Mouse (Mus musculus) limb, embryonic 10.5 days (tissue): Measurements from ENCODE around the gene Obscn. TPM values are rescaled to one million over a fixed set of nuclear protein-coding genes. Genes with fewer than 3 reads are reported as not detected.

ENCODE experiments used
- DNase-seq: peaks from one replicate; pipeline ENCODE4 v3.0.0-alpha.2; 2017; ENCODE audit warnings: low spot score
- H3K27ac ChIP-seq: fragments of 300-500 bp; sonication (generic); 2 replicates; pipeline ENCODE4 v1.5.1; 2016; ENCODE audit warnings: mild to moderate bottlenecking
- H3K27me3 ChIP-seq: fragments of 300-500 bp; sonication (generic); 2 replicates; pipeline ENCODE4 v1.6.1; 2016; ENCODE audit warnings: low read depth, mild to moderate bottlenecking; ENCODE audit not compliant: poor library complexity, severe bottlenecking
- H3K36me3 ChIP-seq: fragments of 300-500 bp; sonication (generic); 2 replicates; pipeline ENCODE4 v1.6.1; 2016; ENCODE audit warnings: mild to moderate bottlenecking, moderate library complexity
- H3K4me1 ChIP-seq: fragments of 300-500 bp; sonication (generic); 2 replicates; pipeline ENCODE4 v1.6.1; 2016
- H3K4me3 ChIP-seq: fragments of 300-500 bp; sonication (generic); 2 replicates; pipeline ENCODE4 v1.5.1; 2016; ENCODE audit warnings: mild to moderate bottlenecking, moderate library complexity
- H3K9me3 ChIP-seq: fragments of 300-500 bp; sonication (generic); replicated peaks from 2 replicates; pipeline ENCODE4 v1.6.1; 2016; ENCODE audit warnings: mild to moderate bottlenecking
- WGBS: fragments of 180-500 bp; shearing (Covaris S2); methylation state at CpG from one replicate; pipeline ENCODE4 v1.1.7; 2016; 5-methylcytosine and 5-hydroxymethylcytosine counted together
- polyA plus RNA-seq: library from polyadenylated mRNA; unstranded; fragments of >200 nt; fragmentation: Nextera tagmentation; extraction: Ambion mirVana; gene quantifications from 2 replicates; pipeline ENCODE4 v1.2.1, GENCODE M21; 2016

The Obscn gene
- polyA plus RNA-seq, 1 experiment from 2014 or later: 0.13 TPM

DNA sequence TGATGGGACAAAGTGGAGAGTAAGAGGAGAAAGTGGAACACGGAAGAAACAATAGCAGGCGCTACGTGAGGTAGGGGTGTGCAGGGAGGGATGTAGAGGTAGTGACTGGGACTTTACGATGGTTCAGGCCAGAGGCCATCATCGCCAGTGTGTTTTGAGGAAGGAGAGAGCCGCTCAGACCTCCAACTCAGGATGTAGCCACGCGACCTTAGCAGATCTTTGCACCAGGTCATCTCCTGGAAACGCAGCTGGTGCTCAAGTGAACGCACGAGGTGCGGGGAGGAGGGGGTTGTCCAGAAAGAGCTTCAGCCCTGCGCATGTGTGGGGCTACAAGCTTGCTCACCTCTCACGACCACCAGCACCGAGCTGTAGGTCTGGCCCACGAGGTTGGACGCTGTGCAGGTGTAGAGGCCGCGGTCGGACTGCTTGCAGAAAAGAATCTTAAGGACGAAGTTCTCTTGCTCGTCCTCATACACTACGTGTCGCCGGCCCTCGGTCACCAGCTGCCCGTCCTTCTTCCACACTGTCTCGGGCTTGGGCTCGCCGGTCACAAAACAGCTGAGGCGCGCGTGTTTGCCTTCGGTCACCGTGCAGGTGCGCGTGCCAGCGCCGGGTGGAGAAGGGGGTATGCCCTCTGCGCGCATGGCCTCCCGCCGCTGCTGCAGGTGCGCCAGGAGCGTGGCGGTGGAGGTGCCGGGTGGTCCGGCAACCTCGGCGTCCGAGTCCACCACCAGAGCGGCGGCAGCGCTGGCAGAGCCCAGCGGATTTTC, 966 bp downstream of the Obscn start:
- WGBS: 10% methylated on average over 55 of the region's 55 CpGs
- H3K36me3 ChIP-seq: no peaks in the 10 kb centered on the region
- H3K4me3 ChIP-seq: peak overlapping the region; percentile 31
- H3K9me3 ChIP-seq: no peaks in the 10 kb centered on the region
- peaks cover 97% of the 10 kb centered on the region for H3K27me3 ChIP-seq
- DNase-seq: no peak
- H3K27ac ChIP-seq: no peak overlapping the region
- H3K4me1 ChIP-seq: peaks cover 19% of the 10 kb centered on the region

DNA sequence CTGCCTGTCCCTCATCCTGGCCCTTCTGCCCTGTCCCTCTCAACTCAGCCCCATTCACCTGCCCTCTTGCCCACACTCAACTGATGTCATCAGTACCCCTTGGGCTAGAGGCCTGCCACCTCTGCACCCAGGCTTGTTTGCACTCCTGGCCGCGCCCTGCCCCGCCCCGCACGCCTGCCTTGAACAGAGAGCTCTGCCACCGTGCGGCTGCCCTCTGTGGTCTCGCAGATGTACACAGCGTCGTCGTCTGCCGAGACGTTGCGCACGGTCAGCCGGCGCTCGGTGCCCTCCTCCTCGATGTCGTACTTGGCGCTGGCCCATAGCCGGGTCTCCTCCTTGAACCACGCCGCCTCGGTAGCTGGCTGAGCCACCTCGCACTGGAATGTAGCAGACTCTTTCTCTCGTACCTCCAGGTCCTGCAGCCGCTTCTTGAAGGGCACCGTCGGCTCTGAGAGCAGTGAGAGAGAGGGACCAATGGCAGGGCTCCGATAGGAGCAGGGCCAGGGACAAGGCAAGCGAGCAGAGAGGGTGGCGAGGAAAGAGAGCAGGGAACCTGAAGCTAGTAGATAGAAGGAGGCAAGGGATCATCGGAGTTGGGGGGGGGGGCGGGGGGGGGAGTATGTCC, 1.7 kb downstream of the Obscn start:
- no peak overlapping the region for H3K27ac ChIP-seq
- WGBS: 8% methylated on average over 34 of the region's 35 CpGs
- no peaks in the 10 kb centered on the region for H3K36me3 ChIP-seq
- peak; percentile 38 for DNase-seq
- H3K9me3 ChIP-seq: no peaks in the 10 kb centered on the region
- H3K27me3 ChIP-seq: peaks cover 93% of the 10 kb centered on the region
- peak overlapping the region; percentile 4; the same call in 1 of the 2 replicates for H3K4me3 ChIP-seq
- peaks cover 19% of the 10 kb centered on the region for H3K4me1 ChIP-seq

DNA sequence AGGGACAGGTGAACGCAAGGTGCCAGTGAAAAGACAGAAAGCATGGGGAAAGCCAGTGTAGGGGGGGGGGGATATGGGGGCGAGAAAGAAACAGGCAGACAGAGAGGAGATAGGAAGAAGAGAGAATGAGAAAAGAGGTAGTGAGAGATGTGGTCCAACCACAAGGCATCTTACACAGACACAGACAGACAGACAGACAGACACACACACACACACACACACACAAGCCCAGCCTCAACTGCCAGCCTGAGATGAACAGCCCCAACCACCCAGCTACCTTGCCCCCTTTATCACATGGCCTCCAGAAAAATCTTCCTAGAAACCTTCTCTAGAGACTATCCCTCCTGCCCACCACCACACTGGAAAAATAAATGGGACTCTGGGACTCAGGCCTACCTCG, 4.1 kb downstream of the Obscn start:
- Histone ChIP-seq H3K27me3 (peaks cover 71% of the 10 kb centered on the region), H3K4me3 (no peak overlapping the region), H3K9me3 (no peaks in the 10 kb centered on the region), H3K27ac (no peak overlapping the region), H3K4me1 (peaks cover 16% of the 10 kb centered on the region), H3K36me3 (no peaks in the 10 kb centered on the region)
- no peak for DNase-seq
- WGBS: 77% methylated on average over 2 of the region's 3 CpGs

DNA sequence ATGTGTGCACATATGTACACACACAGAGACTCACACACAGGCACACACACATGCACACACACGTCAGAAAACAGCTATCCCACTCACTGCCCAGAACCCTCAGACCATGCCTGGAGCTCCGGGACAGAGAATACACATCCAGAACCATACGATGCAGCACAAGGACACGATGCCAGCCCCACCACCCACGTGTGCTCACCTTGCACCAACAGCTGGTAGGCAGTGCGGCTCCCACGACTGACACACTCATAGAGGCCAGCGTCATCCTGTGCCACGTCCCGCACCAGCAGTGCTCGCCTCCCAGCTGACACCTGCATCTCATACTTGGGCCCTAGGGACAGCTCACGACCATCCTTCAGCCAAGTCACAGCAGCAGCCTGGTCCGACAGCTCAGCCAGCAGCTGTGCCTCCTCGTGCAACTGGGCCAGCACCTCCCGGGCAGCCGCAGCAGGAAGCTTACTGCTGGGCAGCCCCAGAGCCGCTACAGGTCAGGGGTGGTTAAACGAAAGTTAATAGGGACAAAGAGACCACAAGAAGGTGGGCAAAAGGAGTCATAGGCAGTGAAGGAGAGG, 4.8 kb downstream of the Obscn start:
- peaks cover 65% of the 10 kb centered on the region for H3K27me3 ChIP-seq

DNA sequence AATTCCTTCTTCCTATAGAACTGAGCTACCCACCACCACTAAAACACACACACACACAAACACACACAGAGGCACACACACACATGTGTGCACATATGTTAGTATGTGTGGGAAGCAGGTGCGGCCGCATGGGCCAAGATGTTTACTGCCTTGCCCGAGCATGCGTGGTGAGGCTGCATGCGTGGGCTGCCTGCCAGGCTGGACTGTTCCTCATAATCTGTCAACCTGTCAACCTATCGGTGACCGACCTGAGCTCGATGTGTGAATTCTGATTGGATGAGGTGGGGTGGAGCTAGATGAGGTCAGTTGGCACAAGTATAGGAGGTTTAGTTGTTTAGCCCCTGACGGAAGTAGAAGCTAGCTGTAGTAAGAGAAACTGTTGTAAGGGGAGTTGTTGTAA, 5.4 kb downstream of the Obscn start:
- WGBS: 92% methylated on average over 9 of the region's 9 CpGs
- no peak for DNase-seq
- Histone ChIP-seq H3K36me3 (no peaks in the 10 kb centered on the region), H3K27ac (no peak overlapping the region), H3K4me3 (no peak overlapping the region), H3K9me3 (no peaks in the 10 kb centered on the region), H3K27me3 (peaks cover 58% of the 10 kb centered on the region), H3K4me1 (peaks cover 12% of the 10 kb centered on the region)

More for the DNA sequence above, 4.8 kb downstream of the Obscn start:
- no peak overlapping the region for H3K4me3 ChIP-seq
- H3K27ac ChIP-seq: no peak overlapping the region
- 76% methylated on average over 18 of the region's 18 CpGs for WGBS
- peaks cover 16% of the 10 kb centered on the region for H3K4me1 ChIP-seq
- no peak for DNase-seq
- no peaks in the 10 kb centered on the region for H3K9me3 ChIP-seq
- no peaks in the 10 kb centered on the region for H3K36me3 ChIP-seq

DNA sequence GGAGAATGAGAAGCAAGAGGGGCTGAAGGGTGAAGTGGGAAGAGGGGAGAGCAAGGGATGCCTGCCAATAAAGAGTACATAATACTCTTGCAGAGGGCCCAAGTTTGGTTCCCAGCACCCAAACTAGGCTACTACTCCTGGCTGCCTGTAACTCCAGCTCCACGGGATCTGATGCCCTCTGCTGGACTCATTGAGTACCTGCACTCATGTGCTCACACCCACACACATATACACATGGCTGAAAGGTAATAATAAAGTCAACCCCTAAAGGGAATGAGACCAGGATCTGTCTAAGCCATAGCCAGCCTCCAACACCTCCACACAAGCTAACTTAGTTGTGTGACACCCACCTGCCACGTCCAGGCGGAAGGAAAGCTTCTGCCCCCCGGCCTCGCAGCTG, 30.3 kb downstream of the Obscn start:
- Histone ChIP-seq H3K4me3 (no peak overlapping the region), H3K9me3 (0 out of 2 replicates have a peak, but pooled peaks cover 3% of the 10 kb centered on the region), H3K4me1 (no peaks in the 10 kb centered on the region), H3K27ac (no peak overlapping the region), H3K36me3 (no peaks in the 10 kb centered on the region), H3K27me3 (no peaks in the 10 kb centered on the region)
- no peak for DNase-seq
- 95% methylated on average over 5 of the region's 5 CpGs for WGBS

DNA sequence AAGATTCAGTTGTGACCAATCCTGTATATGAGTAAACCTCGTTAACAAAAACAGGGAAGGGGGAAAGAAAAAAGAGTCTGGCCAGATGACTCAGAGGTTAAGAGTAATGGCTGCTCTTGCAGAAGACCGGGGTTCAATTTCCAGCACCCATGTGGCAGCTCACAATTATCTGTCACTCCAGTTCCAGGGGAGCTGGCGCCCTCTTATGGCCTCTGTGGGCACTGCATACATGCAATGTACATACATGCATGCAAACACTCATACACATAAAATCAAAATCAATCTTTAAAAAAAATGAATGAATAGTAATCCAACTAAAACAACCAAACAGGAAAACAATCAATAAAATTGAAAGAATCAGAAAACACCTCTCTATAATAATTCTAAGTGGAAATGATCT, 33.9 kb downstream of the Obscn start:
- Histone ChIP-seq H3K27me3 (no peaks in the 10 kb centered on the region), H3K36me3 (no peaks in the 10 kb centered on the region), H3K27ac (no peak overlapping the region), H3K4me1 (no peaks in the 10 kb centered on the region), H3K4me3 (no peak overlapping the region), H3K9me3 (0 out of 2 replicates have a peak, but pooled peaks cover 3% of the 10 kb centered on the region)
- WGBS: 73% methylated on average over 3 of the region's 3 CpGs
- DNase-seq: no peak

DNA sequence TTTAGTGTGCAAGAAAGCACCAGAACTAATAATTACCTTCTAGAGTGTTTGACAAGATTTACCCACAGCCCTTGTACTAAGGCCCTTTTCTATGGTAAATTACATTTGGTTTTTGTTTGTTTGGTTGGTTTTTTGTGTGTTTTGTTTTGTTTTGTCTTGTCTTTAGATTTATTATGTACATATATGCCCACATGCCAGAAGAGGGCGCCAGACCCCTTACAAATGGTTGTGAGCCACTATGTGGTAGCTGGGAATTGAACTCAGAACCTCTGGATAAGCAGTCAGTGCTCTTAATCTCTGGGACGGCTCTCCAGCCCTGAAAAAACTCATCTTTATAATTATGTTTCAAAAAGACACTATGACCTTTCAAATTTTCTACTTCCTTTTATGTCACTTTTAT, 37.9 kb downstream of the Obscn start:
- H3K4me1 ChIP-seq: no peaks in the 10 kb centered on the region
- H3K27me3 ChIP-seq: no peaks in the 10 kb centered on the region
- H3K4me3 ChIP-seq: no peak overlapping the region
- WGBS: 28% methylated on average over 2 of the region's 2 CpGs
- DNase-seq: peak; percentile 44
- H3K27ac ChIP-seq: no peak overlapping the region
- H3K36me3 ChIP-seq: no peaks in the 10 kb centered on the region
- no peaks in the 10 kb centered on the region for H3K9me3 ChIP-seq

DNA sequence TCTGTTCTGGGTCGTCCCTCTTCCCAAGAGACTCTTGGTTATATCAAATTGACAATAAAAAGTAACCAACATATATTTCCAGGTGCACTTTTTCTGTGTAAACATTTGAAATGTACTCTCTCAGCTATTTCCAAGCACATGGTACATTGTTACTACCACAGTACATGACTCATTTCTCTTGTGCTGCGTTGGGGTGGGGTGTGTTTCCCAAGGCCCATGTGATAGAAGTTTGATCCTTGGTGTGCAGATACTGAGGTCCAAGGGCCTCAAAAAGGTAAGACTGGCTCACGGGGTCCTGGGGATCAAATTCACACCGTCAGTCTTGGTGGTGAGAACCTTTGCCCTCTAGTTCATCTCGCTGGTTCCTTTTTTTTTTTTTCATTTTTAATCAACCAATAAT, 38.4 kb downstream of the Obscn start:
- Histone ChIP-seq H3K27ac (no peak overlapping the region), H3K27me3 (no peaks in the 10 kb centered on the region), H3K4me3 (no peak overlapping the region), H3K36me3 (no peaks in the 10 kb centered on the region), H3K9me3 (no peaks in the 10 kb centered on the region), H3K4me1 (no peaks in the 10 kb centered on the region)
- 78% methylated on average over 5 of the region's 5 CpGs for WGBS
- no peak for DNase-seq

DNA sequence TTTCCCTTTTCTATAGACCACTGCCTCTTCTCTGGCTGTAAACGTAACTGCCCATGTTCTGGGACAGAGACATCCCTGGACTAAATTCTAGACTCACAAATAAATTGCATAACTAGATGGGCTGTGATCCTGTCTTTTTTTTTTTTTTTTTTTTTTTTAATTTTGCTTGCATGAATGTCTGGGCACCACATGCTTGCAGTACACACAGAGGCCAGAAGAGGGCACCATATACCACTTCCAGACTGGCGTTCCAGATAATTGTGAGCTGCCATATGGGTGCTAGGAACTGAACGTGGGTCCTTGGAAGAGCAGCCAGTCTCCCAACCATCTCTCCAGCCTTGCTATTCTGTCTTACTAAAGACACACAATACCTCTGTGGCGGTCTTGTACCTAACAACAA, 42.0 kb downstream of the Obscn start:
- WGBS: 62% methylated on average over 4 of the region's 4 CpGs
- H3K9me3 ChIP-seq: no peaks in the 10 kb centered on the region
- no peak overlapping the region for H3K4me3 ChIP-seq
- no peaks in the 10 kb centered on the region for H3K36me3 ChIP-seq
- no peaks in the 10 kb centered on the region for H3K4me1 ChIP-seq
- H3K27ac ChIP-seq: no peak overlapping the region
- peak; percentile 42 for DNase-seq
- H3K27me3 ChIP-seq: no peaks in the 10 kb centered on the region

DNA sequence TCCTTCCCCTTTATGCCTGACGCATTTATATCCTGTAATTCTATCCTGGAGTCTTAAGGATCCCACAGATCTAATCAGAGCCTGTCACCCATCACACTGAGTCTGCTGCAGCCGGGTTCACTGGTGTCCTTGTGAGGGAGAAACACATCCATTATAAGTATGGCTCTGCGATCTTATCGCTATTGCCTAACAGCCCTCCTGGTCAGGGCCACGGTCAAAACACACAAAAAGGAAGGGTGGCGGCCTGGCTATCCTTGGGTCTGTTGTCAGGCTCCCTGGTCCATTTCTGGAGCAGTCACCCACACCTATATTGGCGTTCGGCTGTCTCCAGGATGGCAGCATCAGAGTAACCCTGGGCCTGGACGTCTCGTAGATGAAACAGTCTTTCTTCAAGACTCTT, 48.6 kb downstream of the Obscn start:
- no peaks in the 10 kb centered on the region for H3K36me3 ChIP-seq
- H3K4me1 ChIP-seq: no peaks in the 10 kb centered on the region
- 90% methylated on average over 10 of the region's 10 CpGs for WGBS
- H3K4me3 ChIP-seq: no peak overlapping the region
- DNase-seq: no peak
- no peaks in the 10 kb centered on the region for H3K27me3 ChIP-seq
- no peak overlapping the region for H3K27ac ChIP-seq
- no peaks in the 10 kb centered on the region for H3K9me3 ChIP-seq

DNA sequence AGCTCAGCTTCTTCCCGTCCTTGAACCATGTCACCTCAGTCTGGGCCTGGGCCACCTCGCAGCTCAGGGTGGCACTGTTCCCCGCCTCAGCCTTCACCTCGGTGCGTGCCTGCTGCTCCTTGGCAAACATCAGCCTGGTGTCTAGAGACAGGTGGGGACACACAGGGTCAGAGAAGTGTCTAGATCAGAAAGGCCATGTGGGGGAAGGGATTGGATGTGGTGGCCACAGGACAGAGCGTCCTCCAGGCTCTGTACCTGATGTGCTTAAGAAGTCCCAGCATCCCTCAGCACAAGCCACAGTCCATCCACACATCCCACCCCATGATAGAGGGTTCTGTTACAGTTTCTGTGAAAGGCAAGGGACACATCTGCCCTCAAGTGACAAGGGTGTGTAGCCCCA, 51.0 kb downstream of the Obscn start:
- WGBS: 87% methylated on average over 6 of the region's 6 CpGs
- Histone ChIP-seq H3K4me3 (no peak overlapping the region), H3K4me1 (no peaks in the 10 kb centered on the region), H3K27ac (no peak overlapping the region), H3K27me3 (no peaks in the 10 kb centered on the region), H3K9me3 (no peaks in the 10 kb centered on the region), H3K36me3 (no peaks in the 10 kb centered on the region)
- no peak for DNase-seq

DNA sequence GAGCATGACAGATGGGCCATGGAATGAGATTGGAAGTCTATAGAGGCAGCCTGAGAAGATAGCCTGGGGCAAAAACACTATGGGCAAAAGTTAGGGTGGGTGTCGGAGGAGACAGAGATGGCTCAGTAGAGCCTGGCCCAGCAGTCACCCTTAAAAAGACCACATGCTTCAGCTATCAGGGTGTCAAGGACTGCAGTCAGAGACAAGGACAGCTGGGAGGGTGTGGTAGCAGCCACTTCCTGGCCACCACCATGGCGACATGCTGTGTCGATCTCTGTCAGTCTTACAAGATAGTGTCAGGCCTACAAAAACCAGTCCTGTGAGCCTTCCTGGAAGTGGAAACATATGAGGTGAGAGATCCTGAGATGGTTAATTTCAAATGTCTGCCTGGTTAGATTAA, 53.1 kb downstream of the Obscn start:
- DNase-seq: no peak
- Histone ChIP-seq H3K4me1 (no peaks in the 10 kb centered on the region), H3K27me3 (no peaks in the 10 kb centered on the region), H3K36me3 (no peaks in the 10 kb centered on the region), H3K27ac (no peak overlapping the region), H3K9me3 (no peaks in the 10 kb centered on the region), H3K4me3 (no peak overlapping the region)
- 82% methylated on average over 3 of the region's 3 CpGs for WGBS
